Mouse (Mus musculus) kidney, adult 11 months (tissue): Measurements from ENCODE around the gene Tmem132c.

Experiments used
- DNase-seq: peaks from one replicate; pipeline ENCODE4 v3.0.0; 2022

Tmem132c gene

DNA sequence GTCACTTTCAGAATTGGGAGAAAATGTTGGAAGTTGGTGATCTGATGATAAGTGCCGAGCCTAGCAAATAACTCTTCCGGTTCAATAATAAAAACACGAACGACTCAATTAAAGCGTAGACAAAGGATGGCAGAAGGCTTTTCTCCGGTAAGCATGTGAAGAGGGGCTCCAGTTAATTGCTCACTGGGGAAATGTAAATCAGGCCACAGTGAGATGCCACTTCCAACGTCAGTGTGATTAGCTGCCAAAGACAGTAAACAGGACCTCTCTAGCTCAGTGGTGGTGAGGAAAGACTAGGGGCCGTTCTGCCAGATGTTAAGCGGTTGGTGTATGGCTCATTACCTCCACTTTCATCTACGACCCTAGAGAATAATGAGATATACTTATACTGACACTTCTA lies 187.5 kb downstream of the Tmem132c start:
- no peak for DNase-seq

DNA sequence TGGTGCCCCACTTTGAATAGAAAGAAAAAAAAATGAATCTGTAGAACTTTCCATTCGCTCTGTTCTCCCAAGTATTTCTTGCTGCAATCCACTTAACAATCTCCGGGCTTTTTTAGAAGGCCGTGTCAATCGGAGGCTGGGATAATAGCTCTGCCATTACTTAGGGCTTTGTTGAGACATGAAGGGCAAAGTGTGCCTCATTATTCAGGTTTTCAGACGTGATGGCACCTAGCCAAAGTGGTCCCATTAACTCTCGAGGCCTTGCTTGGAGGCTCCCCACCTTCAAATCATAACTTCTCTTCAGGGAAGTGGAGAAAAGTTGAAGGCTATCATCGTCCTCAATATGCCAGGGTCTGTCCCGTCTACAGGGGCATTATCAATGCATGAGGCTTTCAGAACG lies 190.0 kb downstream of the Tmem132c start:
- no peak for DNase-seq

DNA sequence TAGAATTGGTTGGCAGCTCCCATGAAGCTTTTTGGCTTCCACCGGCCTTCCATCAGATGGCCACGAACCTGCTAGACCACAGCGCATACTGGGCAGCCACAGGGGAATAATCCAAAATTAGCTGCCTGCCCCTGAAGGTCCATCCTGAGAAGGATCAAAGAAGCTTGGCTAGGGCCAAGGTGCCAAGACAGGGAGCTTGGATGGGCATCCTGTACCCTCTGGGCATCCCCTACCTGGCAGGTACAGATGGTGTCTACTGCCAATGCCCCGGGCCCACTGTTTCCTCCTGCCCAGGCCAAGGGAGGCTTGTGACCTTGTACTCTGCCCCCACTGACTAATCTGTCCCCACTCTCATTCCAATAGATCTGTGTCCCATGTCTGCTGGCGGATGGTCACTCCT lies 195.2 kb downstream of the Tmem132c start:
- DNase-seq: no peak

DNA sequence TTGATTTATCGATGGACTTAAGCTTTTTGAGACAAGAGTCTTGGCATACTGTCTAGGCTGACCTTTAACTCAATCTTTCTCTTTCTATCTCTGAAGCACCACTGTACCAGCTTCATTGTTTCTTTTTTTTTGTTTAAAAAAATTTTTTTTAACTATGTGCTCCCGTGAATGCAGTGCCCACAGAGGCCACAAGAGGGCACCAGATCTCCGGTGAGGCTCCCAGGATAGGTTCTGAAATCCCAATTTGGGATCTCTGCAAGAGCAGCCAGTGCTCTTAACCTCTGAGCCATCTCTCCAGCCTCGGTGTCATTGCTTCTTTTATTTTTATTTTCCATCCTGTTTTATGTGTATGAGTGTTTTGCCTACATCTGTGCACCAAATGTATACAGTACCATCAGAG lies 197.0 kb downstream of the Tmem132c start:
- DNase-seq: no peak

DNA sequence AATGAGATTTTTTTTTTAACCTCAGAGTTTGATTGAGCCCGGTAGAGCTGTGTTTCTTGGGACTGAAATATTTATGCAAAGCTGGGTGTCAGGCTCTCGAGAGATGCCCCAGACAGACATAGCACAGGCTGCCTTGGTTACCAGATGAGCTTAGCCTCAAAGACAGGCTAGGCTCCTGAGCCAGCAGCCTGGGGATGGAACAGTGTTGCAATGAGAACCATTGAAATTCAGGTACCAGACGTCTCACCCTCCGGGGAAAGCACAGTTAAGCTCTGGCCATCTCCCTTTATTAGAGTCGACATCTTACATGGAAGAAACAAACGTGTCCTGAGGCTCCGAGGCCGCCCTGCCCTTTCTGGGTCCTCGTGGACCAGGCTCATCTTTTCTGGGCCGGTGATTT lies 200.4 kb downstream of the Tmem132c start:
- DNase-seq: no peak

DNA sequence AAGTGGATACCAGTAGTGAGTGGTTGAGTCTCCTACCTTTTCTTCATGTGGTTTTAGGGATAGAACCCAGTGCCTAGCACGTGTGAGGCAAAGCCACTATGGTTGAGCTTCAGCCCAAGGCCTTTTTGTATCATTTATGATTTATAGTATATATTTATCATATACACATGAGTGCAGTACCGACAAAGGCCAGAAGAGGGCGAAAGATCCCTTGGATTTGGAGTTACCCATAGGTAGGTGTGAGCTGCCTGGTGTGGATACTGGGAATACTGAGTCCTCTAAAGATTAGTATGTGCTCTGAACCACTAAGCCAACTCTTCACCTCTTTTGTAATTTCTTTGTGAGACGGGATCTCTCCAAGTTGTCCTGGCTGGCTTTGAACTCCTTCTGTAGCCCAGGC lies 212.0 kb downstream of the Tmem132c start:
- no peak for DNase-seq

DNA sequence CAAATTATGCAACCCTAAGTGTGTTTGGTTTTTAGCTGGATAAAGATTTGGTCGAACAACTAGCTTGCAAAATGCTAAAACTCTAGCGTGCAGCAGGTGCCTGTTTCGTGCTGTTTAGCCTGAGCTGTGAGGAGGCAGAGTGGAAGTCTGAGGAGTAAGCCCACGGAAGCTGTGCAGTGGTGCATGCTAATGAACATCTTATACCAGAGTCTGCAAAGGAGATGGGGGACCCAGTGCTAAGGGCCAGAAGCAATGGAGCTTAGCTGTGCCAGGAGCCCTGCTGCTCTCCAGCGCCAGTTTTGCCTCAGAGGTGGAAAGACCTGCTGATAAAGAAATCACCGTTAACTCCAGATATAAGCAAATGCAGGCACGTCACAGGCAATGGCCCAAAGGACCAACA lies 212.5 kb downstream of the Tmem132c start:
- DNase-seq: no peak

DNA sequence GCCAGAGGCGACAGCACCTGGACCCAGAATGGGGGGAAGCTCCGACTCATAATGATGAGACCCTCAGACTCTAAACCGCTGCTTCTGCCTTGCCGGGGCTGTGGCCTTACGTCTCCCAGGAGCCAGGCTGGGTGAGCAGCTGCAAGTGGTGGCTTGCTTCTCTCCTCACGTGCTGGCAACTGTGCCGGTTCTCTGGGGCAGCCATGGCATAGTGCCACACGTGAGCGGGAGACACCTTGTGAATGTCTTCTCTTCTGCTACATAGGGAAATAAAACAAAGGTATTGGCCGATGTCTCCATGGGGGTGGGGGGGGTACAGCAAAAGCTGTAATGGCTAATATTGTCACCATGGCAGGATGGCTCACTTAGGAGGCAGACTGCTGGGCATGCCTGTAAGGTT lies 214.5 kb downstream of the Tmem132c start:
- no peak for DNase-seq

DNA sequence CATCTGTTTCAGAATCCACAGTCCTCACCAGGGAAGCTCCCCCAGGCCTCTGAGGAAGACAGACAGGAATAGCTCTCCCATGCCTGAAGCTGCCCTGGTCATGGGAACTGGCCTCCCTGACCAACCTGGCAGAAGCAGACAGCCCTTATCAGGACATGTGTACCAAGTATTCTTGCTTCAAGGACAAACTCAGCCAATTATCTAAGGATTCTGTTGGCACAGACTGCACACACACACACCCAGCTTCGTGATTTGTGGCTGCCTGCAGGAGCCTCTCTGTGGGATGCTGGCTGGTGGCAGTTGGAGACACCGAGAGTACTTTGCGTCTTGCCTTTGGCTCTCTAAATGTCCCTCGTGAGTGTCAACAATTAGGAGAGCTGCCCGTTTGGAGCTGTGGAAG lies 226.5 kb downstream of the Tmem132c start:
- DNase-seq: no peak

DNA sequence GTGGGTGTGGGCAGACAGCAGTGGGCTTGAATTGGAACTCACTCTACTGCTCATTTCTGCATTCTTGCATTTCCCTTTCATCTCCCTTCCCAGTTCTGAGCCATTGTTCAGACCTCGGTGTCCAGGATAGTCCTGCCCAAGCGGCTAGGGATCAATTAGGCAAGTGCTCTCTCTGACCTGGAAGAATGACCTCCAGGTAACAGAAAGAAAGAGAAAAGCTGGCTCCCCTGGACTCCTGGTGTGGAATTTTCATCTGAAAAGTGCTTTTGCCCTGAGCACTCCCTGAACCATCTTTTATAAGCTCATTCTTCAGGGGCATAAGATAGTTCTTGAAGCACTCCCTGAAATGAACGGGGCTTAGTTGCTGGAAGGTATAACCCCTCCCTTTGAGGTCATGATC lies 228.7 kb downstream of the Tmem132c start:
- DNase-seq: no peak

DNA sequence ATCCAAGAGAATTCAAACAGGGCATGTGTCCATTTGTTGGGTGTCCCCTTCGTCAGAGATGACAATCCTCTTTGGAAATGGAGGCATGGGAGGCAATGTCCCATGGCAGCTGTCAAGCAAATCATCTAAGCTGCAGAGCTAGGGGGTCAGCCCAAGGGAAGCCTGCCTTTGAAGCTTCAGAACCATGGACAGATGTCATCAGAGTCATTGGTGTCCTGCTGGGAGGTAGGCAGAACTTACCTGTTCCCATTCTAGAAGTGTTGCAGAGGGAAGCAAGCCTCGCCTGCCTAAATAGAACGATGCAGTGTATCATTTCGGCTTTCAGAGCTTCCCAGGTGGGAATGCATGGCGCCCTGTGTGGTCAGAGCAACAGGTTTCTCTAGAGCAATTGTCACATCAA lies 230.3 kb downstream of the Tmem132c start:
- no peak for DNase-seq

DNA sequence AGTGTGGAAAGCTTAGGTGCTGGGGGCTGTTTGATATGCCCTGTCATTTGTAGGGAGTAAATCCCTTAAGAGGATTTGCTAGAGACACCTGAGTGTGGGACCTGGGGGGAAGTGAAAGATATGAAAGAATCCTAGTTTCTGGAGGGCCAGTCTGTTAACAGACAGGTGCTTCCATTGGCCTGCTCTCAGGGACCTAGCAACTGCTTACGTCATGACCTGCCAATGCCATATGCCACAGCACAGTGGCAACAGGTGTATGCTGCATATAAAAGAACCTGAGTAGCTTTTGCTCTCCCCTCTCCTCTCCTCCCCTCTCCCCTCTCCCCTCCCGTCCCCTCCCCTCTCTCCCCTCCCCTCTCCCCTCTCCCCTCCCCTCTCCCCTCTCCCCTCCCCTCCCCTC lies 232.1 kb downstream of the Tmem132c start:
- DNase-seq: no peak

DNA sequence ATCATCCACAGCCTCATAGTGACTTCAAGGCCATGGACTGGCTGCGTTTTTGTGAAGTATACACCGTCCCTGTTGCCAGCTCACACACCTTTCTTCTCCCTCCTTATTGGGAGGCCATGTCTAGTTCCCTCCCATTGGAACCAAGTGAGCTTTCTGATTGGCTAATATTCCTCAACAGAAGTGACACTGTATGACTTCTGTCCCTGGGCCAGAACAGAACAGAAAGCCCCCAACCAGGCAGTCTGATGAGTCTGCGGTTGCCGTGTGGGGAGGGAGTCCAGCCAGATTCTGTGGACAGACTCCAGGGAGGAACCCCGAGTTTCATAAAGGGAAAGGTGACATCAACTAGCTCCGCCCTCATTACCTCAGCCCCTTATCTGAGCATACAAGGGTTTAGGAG lies 233.2 kb downstream of the Tmem132c start:
- no peak for DNase-seq

DNA sequence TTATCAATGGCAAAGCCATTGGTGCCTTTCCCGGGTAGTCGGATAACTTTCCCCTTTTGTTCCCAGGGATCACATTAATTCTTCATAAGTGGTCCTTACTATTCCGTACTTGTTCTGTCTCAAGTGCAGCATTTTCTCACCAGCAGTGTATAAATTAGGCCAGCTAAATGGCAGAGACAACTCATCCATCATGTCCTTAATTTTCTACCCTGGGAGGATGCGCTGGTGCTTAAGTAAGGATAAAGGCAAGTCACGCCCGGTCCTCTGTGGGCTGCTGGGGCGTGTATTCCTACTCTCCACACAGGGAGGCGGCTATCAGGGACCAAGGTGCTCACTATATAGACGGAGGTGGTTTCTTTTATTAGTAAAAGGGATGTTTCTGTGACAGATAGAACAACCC lies 236.2 kb downstream of the Tmem132c start:
- DNase-seq: no peak

DNA sequence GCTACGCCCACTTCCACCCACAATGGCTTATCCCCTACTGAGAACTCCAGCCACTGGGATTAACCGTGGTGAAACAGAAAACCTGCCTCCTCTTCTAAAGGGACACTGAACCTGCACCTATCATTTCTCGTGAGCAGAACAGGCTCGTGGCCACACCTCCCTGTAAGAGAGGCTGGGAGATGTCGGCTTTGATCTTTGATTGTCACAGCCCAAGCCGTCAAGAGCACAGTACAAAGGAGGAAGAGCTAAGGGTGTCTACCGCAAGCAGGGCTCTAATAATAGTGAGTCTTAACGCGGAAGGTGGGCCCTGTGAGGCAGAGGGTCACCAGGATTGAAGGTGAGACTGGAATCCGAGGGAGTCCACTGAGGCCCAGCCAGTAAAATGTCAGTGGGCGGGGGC lies 236.7 kb downstream of the Tmem132c start:
- DNase-seq: no peak

DNA sequence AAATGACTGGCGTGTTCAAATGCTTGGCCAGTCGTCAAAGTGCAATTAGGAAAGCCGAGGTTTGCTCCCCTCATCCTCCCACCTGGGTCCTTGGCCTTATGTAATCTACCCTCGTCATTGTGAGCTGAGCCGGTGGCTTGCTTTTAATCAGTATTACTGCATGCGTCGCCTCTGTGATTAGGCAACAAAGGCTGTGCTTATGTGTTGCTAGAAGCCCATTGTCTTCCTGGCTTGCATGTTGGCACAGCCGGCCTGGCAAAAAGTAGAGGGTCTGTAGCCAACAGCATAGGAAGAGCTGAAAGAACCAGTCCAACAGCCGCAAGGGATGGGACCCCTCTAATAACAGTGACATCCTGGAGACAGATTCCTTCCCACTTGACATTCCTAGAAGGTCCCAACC lies 239.3 kb downstream of the Tmem132c start:
- DNase-seq: no peak

DNA sequence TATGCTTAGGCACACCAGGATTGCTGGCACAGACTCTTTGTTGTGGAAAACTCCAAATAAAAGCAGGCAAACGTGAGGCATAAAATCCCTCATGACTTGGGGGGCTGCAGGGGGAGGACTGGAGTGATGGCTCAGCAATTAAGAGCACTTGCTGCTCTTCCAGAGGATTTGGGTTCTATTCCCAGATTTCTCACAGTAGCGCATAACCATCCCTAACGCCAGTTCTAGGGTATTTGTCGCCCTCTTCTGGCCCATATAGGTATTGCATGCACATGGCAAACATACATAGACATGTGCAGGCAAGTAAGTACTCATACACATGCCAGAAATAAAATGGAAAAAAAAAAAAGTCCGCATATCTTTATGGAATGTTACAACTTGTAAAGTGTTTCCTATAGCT lies 239.8 kb downstream of the Tmem132c start:
- peak; percentile 12 for DNase-seq

DNA sequence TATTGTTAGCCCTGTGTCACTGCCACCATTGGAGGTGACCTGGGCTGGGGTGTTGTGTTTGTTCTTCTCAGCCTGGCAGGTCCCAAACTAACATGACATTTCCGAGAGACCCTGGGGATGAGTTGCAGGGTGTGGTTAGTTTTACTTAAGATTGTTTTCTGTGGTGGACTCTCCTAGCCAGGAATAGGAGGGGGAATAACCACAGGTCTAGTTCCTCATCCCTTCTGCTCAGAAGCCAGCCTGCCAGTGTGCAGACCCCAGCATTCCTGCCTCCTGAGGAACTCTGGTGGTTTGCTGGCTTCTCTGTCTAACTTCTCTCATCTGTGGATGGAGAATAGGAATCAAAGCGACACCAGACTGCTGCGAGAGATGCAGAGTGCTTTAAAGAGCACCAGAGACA lies 240.7 kb downstream of the Tmem132c start:
- no peak for DNase-seq

DNA sequence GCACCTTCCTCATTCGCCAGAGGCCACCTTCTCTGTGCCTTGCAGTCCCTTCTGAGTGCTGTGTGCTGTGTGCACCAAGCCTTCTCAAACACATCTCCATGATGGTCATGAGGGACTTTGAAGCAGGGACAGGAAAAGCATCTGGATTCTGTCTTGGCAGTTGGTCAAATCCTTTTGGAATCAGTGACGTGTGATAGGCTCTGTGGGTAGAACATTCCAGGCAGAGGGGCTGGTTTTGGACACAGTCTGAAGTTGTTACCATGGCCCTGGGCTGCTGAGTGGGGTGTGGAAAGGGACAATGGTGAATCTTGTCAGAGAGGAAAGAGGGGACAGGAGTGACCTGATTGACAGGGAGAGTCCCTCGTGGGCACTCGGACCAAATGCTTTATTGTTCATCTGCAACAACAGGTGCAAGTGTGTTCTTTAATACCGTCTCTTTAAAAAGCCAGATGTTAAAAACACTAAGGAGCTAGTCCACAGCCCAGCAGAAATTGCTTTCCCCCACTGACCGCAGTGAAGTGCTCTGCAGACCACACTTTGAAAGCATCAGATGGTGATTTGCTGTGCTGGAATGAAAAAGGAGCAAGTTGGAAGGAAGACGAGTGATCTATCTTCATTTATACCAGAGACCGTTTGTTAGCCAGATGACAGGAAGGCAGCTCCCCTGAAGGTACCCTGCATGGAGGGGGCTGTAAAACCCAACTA lies 242.5 kb downstream of the Tmem132c start:
- no peak for DNase-seq

DNA sequence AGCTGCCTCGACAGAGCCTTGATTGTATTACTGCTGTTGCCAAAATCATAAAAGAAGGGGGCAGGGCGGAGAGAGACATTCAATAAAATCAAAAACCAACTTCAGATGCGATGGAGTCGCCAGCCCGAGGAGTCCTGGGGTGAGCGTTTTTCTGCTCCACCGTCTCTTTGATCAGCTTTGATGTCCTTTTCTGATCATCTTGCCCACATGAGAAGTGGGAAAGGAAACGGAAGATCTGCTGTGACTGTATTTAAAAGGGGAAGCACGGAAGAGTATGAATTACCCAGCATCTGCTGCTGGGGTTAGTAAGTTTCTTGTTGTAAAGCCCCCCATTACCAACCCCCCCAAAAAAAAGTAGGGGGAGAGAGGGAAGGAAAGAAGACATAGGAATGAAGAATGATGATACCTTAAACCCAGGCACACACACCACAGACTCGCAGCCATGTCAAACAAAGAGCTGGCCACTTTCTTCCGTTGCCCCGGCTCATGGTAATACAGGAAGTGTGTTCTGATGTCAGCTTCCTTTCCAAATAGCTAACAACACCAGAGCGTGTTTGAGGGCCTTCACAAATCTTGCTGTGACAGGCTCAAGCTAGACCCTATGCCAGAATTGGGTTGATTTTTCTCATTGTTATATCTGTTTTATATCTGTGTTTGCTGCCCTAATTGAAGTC lies 243.3 kb downstream of the Tmem132c start:
- no peak for DNase-seq

DNA sequence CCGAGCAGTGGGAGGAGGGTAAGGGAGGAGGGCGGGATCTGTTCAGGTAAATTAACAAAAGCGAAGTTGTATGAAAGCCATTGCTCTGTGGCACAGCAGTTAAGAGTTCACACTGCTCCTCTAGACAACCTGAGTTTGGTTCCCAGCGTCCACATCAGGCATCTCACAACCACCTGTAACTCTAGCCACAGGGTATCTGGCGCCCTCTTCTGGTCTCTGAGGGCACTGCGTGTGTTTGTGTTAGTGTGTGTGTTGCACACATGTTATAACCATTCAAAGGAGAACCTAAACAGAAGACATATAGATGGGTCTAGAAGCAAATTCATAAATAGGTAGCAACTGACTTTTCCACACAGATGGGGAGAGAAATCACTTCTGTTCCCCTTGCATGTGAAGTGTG lies 245.6 kb downstream of the Tmem132c start:
- no peak for DNase-seq

DNA sequence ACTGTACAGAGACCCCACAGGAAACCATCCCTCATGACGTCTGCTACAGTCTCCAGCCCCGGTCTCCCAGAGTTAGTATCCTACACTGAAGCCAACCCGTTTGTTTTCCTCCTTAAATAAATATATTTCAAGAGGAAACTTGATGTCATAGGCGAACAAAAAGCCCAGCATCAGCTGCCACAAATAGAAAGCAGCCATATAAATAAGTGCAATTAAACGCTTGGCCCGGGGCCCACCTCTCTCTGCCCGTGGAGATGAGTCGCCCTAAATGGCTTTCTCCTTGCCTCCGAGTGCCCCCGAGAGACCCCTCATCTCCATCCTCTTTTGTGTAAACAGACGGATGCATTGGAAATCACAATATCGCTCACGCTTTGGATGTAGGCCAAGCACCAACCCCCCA lies 247.1 kb downstream of the Tmem132c start:
- DNase-seq: no peak

DNA sequence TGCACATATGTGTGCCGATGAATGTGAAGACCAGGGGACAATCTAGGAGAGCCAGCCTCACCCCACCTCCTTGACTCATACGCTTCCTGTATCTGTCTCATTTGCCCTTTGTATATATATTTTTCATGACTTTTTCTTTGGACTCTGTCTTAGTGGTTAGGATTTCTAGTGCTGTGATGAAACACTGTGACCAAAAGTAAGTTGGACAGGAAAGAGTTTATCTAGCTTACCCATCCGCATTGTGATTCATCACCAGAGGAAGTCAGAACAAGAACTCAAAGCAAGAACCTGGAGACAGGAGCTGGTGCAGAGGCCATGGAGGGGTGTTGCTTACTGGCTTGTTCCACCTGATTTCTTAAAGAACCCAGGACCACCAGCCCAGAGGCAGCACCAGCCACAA lies 250.1 kb downstream of the Tmem132c start:
- DNase-seq: no peak

DNA sequence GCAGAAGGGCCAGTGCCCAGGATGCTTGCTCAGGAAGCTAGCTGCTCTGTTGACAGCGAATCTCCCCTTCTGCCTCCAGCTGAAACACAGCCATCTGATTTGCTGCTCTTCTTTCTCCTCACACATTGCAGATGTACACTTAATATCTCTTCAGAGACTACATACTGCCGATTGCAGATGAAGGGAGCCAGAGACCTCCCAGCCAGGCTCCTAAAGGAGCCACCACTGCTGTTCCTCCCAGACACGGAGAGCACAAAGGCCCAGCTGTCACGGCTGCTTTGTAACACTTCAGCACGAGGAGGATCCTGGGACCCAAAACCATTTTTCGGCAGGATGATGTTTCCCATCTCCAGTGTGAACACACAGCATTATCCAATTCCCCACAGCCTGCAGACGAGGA lies 255.3 kb downstream of the Tmem132c start:
- DNase-seq: no peak

DNA sequence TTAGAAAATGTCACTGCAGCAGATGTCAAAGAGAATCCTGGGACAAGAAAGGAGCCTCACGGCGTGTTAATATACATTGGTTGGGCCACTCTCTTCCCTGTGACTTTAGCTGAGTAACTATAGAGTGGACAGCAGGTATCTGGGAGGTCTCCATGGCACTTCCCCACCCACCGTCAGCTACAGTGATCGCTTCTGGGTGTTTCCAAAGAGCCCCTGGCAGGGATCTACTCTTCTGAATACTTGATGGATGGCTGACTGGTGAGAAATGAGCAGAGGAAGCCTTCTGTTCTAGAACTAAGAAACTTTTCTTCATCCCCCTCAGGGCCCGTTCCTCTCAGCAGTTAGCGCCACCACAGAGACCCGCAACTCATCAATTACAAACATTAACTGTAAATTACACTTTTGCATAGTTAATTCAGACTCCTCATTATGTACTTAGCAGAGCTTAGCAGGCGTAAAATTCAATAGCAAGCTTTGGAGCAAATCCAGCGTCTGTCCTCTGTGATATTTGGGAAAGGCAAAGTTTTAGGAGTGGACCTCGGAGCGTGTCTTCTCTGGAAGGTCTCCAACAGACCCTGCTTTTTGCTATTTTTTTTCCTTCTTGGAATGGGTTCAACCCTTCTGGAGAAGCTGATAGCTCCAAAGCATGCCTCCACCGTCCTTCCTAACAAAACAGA lies 257.7 kb downstream of the Tmem132c start:
- DNase-seq: no peak
